Mouse (Mus musculus): ENCODE results near the gene Tubb2a. TPM values are rescaled to one million over a fixed set of nuclear protein-coding genes. Genes with fewer than 3 reads are reported as not detected.

The Tubb2a gene
- polyA plus RNA-seq (2012; rRNA removed; ENCODE audit: low replicate concordance), result 307 and 374 TPM in 2 replicates

GRCm38 (mm10) chr13:34077492-34078271 is at the start of gene Tubb2a:
Tubb2a (minus strand) TSS chr13:34078007.

DNA sequence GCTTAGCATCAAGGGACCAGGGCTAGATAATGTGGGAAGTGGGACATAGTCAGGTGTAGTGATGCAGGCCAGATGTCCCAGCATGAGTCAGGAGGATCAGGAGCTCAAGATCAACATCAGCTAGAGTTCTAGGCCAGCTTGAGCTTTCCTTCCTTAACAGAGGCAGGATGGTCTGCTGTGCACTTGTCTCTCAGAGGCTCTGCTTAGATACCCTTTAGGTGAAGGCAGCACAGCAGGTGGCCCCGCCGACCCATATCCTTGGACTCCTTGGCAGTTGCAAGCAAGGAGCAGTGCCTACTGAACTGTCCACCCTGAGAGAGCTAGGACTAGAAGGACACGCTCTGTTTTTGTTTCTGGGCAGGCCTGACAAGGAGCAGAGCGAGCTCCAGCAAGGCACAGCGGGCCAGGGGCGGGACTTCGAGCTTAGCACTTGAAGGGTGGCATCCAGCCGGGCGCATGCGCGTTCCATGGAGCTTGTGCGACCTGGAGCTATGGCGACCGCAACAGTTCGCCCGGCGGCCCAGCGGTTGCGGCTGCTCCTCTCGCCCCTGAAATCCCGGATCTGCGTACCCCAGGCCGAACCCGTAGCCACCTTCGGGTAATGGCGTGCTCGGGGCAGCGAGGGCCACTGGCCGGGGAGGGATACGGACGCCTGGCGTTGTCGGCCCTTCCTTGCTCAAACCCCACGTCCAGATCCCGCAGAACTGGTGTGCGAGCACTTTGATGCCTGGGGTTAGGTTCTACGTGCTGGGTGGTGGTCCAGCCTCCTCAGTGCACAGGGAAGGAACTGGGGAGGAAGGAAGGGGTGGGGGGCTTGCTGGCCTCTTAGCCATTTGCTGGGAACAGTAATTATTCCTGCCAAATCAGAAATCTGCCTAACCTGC is 40.4 kb downstream of the Tubb2a start, which contains the start of gene Bphl:
TSS of gene Bphl (plus strand) at position 426 of the 884 bp plus-strand sequence.

Other genes with a start within 250 kb of the Tubb2a start
- not detected in 2 replicates for gene Serpinb6e, start 234.6 kb downstream of the Tubb2a start, polyA plus RNA-seq (2012; rRNA removed; ENCODE audit: low replicate concordance)
- gene Serpinb6c, start 172.3 kb downstream of the Tubb2a start, polyA plus RNA-seq (2012; rRNA removed; ENCODE audit: low replicate concordance), result 0.23 and 0.57 TPM in 2 replicates
- gene Nqo2, start 113.3 kb downstream of the Tubb2a start, polyA plus RNA-seq (2012; rRNA removed; ENCODE audit: low replicate concordance), result 9.8 and 14.5 TPM in 2 replicates
- gene Ripk1, start 75.6 kb downstream of the Tubb2a start, polyA plus RNA-seq (2012; rRNA removed; ENCODE audit: low replicate concordance), result 7.6 and 11.5 TPM in 2 replicates
- 85.4 and 97.9 TPM in 2 replicates for gene Serpinb6a, start 75.2 kb downstream of the Tubb2a start, polyA plus RNA-seq (2012; rRNA removed; ENCODE audit: low replicate concordance)
- gene Bphl, start 40.4 kb downstream of the Tubb2a start, polyA plus RNA-seq (2012; rRNA removed; ENCODE audit: low replicate concordance), result 49.4 and 69.3 TPM in 2 replicates
- gene Tubb2b, start 52.5 kb upstream of the Tubb2a start, polyA plus RNA-seq (2012; rRNA removed; ENCODE audit: low replicate concordance), result 13.1 and 47.8 TPM in 2 replicates
- 62.9 and 101 TPM in 2 replicates for gene Psmg4, start 85.0 kb upstream of the Tubb2a start, polyA plus RNA-seq (2012; rRNA removed; ENCODE audit: low replicate concordance)